Mouse (Mus musculus): ENCODE results near the gene Myadm.

DNA sequence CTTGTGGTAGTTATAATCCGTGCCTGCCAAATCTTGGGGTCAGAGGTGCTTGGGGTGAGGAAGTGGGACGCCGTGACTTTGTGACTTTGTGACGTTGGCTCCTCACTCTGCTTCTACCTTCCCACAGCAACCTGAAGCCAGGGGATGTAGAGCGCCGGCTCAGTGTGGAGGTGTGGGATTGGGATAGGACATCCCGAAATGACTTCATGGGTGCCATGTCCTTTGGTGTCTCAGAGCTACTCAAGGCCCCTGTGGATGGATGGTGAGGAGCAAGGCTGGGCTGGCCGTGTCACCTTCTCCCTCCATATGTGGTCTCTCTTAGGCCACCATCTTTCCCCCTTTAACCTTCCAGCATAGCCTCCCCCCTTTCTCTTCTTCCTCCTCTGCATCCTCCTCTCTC, 24.7 kb downstream of the Myadm start:
- TF ChIP-seq CTCF (IDR thresholded peaks at IDR 0.05; ENCODE audit: low read depth, low read length) (no peak), POLR2A (IDR thresholded peaks at IDR 0.05; ENCODE audit: borderline replicate concordance, low read depth, low read length) (no peak)
